Mouse (Mus musculus) small intestine, adult 2 months (tissue): ENCODE results near the gene Myo18a. TPM values are rescaled to one million over a fixed set of nuclear protein-coding genes. Genes with fewer than 3 reads are reported as not detected.
A peak's percentile ranks its signal among the peaks of the same experiment; 100 is the strongest.

Experiments
- H3K27ac ChIP-seq: fragments of 200-500 bp; 2 replicates; pipeline ENCODE4 v1.5.1; 2012; ENCODE audit warnings: low read depth, low read length, control low read depth, inconsistent platforms; ENCODE audit not compliant: insufficient read depth
- H3K27me3 ChIP-seq: fragments of 200-500 bp; 2 replicates; pipeline ENCODE4 v1.6.1; 2012; ENCODE audit warnings: mild to moderate bottlenecking, moderate library complexity, low read length, inconsistent platforms; ENCODE audit not compliant: control insufficient read depth, insufficient read depth
- H3K36me3 ChIP-seq: fragments of 200-500 bp; 2 replicates; pipeline ENCODE4 v1.6.1; 2012; ENCODE audit warnings: mild to moderate bottlenecking, low read length, control low read depth, inconsistent platforms; ENCODE audit not compliant: control insufficient read depth, insufficient read depth
- H3K4me1 ChIP-seq: fragments of 200-500 bp; 2 replicates; pipeline ENCODE4 v1.6.1; 2012; ENCODE audit warnings: low read length, inconsistent platforms, mixed read lengths; ENCODE audit not compliant: control insufficient read depth, insufficient read depth, insufficient read length
- H3K4me3 ChIP-seq: fragments of 200-500 bp; 2 replicates; pipeline ENCODE4 v1.5.1; 2012; ENCODE audit warnings: low read depth, mild to moderate bottlenecking, control low read depth, inconsistent platforms, low read length, moderate library complexity
- CTCF ChIP-seq: fragments of 200-500 bp; IDR thresholded peaks from 2 replicates; pipeline ENCODE4 v1.5.1; 2012; ENCODE audit warnings: low read depth, mild to moderate bottlenecking, control low read depth, inconsistent platforms, low read length, moderate library complexity, mixed read lengths; ENCODE audit not compliant: insufficient replicate concordance, insufficient read length; ENCODE audit errors: extremely low read depth
- POLR2A ChIP-seq: fragments of 200-500 bp; IDR thresholded peaks from 2 replicates; pipeline ENCODE4 v1.6.1; 2012; ENCODE audit warnings: low read depth, mild to moderate bottlenecking, control low read depth, inconsistent platforms, low read length, moderate library complexity
- WGBS: fragments of 180-500 bp; shearing (Covaris S2); methylation state at CpG from one replicate; pipeline ENCODE4 v1.1.7; 2018; 5-methylcytosine and 5-hydroxymethylcytosine counted together
- polyA plus RNA-seq: library from polyadenylated mRNA; depleted of rRNA; stranded (reverse); fragments of >200 nt; gene quantifications from 2 replicates; pipeline ENCODE4 v1.2.3, GENCODE M21; 2012; rRNA removed

Myo18a gene
- 66.4 and 149 TPM in 2 replicates for polyA plus RNA-seq

GRCm38 (mm10) chr11:77762783-77763672, at the start of gene Myo18a:
TSS of gene Myo18a (plus strand) at chr11:77763246.
- WGBS, result 3% methylated on average over 78 of the region's 79 CpGs
- peak within 1 kb of the TSS; percentile 93 for H3K4me3 ChIP-seq
- peak within 1 kb of the TSS; percentile 88 for H3K27ac ChIP-seq
- TF ChIP-seq CTCF (peak; percentile 67), POLR2A (peak; percentile 19; the same call in 1 of the 2 replicates)
- H3K27me3 ChIP-seq, result no peaks in the 10 kb centered on the region
- no peaks in the 10 kb centered on the region for H3K36me3 ChIP-seq
- H3K4me1 ChIP-seq, result peaks cover 12% of the 10 kb centered on the region

- peaks cover 31% of the 10 kb centered on the region for H3K36me3 ChIP-seq
- TF ChIP-seq POLR2A (no peak), CTCF (no peak)
- no peak overlapping the region for H3K27ac ChIP-seq
- no peaks in the 10 kb centered on the region for H3K4me1 ChIP-seq
- no peak overlapping the region for H3K4me3 ChIP-seq
- WGBS, result 64% methylated on average over 3 of the region's 3 CpGs
- no peaks in the 10 kb centered on the region for H3K27me3 ChIP-seq
These were observed 49.3 kb upstream of the Myo18a start for GRCm38 (mm10) chr11:77713736-77714135.

GRCm38 (mm10) chr11:77719055-77719454, 44.0 kb upstream of the Myo18a start:
- WGBS, result 95% methylated on average over 2 of the region's 2 CpGs
- no peak overlapping the region for H3K4me3 ChIP-seq
- TF ChIP-seq CTCF (no peak), POLR2A (no peak)
- no peaks in the 10 kb centered on the region for H3K4me1 ChIP-seq
- H3K36me3 ChIP-seq, result peaks cover 9% of the 10 kb centered on the region; the same call in 1 of the 2 replicates
- no peak overlapping the region for H3K27ac ChIP-seq
- no peaks in the 10 kb centered on the region for H3K27me3 ChIP-seq

GRCm38 (mm10) chr11:77721389-77721788, 41.7 kb upstream of the Myo18a start:
- H3K36me3 ChIP-seq, result peaks cover 8% of the 10 kb centered on the region; the same call in 1 of the 2 replicates
- TF ChIP-seq CTCF, result no peak
- no peak for TF ChIP-seq POLR2A
- no peak overlapping the region for H3K27ac ChIP-seq
- H3K27me3 ChIP-seq, result no peaks in the 10 kb centered on the region
- no peak overlapping the region for H3K4me3 ChIP-seq
- 88% methylated on average over 4 of the region's 4 CpGs for WGBS
- H3K4me1 ChIP-seq, result no peaks in the 10 kb centered on the region

GRCm38 (mm10) chr11:77724766-77725165, 38.3 kb upstream of the Myo18a start:
- TF ChIP-seq CTCF (no peak), POLR2A (no peak)
- Histone ChIP-seq H3K27me3 (no peaks in the 10 kb centered on the region), H3K4me3 (no peak overlapping the region), H3K36me3 (no peaks in the 10 kb centered on the region), H3K4me1 (no peaks in the 10 kb centered on the region), H3K27ac (no peak overlapping the region)
- 79% methylated on average over 7 of the region's 7 CpGs for WGBS

GRCm38 (mm10) chr11:77725183-77725582, 37.9 kb upstream of the Myo18a start, which contains the start of gene Cryba1:
TSS of gene Cryba1 (minus strand) at chr11:77725283.
- Histone ChIP-seq H3K27me3 (no peaks in the 10 kb centered on the region), H3K4me1 (no peaks in the 10 kb centered on the region), H3K36me3 (no peaks in the 10 kb centered on the region), H3K4me3 (no peak within 1 kb of the TSS), H3K27ac (no peak within 1 kb of the TSS)
- TF ChIP-seq POLR2A, result no peak
- WGBS, result 71% methylated on average over 7 of the region's 7 CpGs

GRCm38 (mm10) chr11:77728587-77728986, 34.5 kb upstream of the Myo18a start:
- TF ChIP-seq POLR2A (no peak), CTCF (no peak)
- Histone ChIP-seq H3K27ac (no peak overlapping the region), H3K4me1 (no peaks in the 10 kb centered on the region), H3K27me3 (no peaks in the 10 kb centered on the region), H3K36me3 (no peaks in the 10 kb centered on the region), H3K4me3 (no peak overlapping the region)
- WGBS, result 50% methylated on average over 2 of the region's 2 CpGs
